Mouse (Mus musculus) neutrophil, adult 5-6 weeks (primary cell): ENCODE data around the gene Tk1. TPM values are rescaled to one million over a fixed set of nuclear protein-coding genes. Genes with fewer than 3 reads are reported as not detected.
A peak's percentile ranks its signal among the peaks of the same experiment; 100 is the strongest.
"Not testable (repeated sequence)": the region's sequence is repeated elsewhere in the genome, so short reads cannot be mapped to it uniquely, and the experiment has no call there.

Experiments
- ATAC-seq: fragments of 151-379, 151-347 bp; 2 replicates; pipeline ENCODE4 v1.8.0; 2017; ENCODE audit warnings: mild to moderate bottlenecking, moderate TSS enrichment; ENCODE audit not compliant: insufficient number of reproducible peaks, poor library complexity, low FRiP score, severe bottlenecking; ENCODE audit errors: extremely low read depth
- total RNA-seq: library from RNA; stranded (forward); fragments of 200-1000 nt; gene quantifications from 2 replicates; pipeline ENCODE4 v1.2.3, GENCODE M21; 2017

Gene Tk1
- total RNA-seq, 1 experiment from 2014 or later = 9.0 TPM

- ATAC-seq = peak; percentile 54
Measured at GRCm38 (mm10) chr11:117799174-117799573, 26.7 kb downstream of the Tk1 start.

- ATAC-seq = peak; percentile 30
Measured at GRCm38 (mm10) chr11:117798160-117798541, 27.7 kb downstream of the Tk1 start.

- ATAC-seq = no peak
Measured at GRCm38 (mm10) chr11:117797511-117798159, 28.3 kb downstream of the Tk1 start, which contains the start of gene 6030468B19Rik. Gene 6030468B19Rik (plus strand): TSS chr11:117797660.

- no peak for ATAC-seq
Measured at GRCm38 (mm10) chr11:117796954-117797353, 28.9 kb downstream of the Tk1 start.

- no peak for ATAC-seq
Measured at GRCm38 (mm10) chr11:117794035-117794551, 31.8 kb downstream of the Tk1 start.

GRCm38 (mm10) chr11:117792281-117792888 lies 33.5 kb downstream of the Tk1 start:
- peak; percentile 86 for ATAC-seq

- ATAC-seq = no peak
Measured at GRCm38 (mm10) chr11:117791441-117791761, 34.5 kb downstream of the Tk1 start.

GRCm38 (mm10) chr11:117790703-117791440 lies 35.0 kb downstream of the Tk1 start:
- 0 out of 2 replicates have a peak, but pooled peaks have one; percentile 6 for ATAC-seq

- ATAC-seq = peak; percentile 45
Measured at GRCm38 (mm10) chr11:117790286-117790685, 35.6 kb downstream of the Tk1 start.

- not testable (repeated sequence) for ATAC-seq
Measured at GRCm38 (mm10) chr11:117788481-117788880, 37.4 kb downstream of the Tk1 start.

GRCm38 (mm10) chr11:117786294-117786693 lies 39.6 kb downstream of the Tk1 start:
- ATAC-seq = peak; percentile 56

- ATAC-seq = no peak
Measured at GRCm38 (mm10) chr11:117783683-117784309, 42.1 kb downstream of the Tk1 start.

GRCm38 (mm10) chr11:117783089-117783488 lies 42.8 kb downstream of the Tk1 start:
- peak; percentile 6; the same call in 1 of the 2 replicates for ATAC-seq

- no peak for ATAC-seq
Measured at GRCm38 (mm10) chr11:117782705-117783034, 43.2 kb downstream of the Tk1 start.

GRCm38 (mm10) chr11:117781993-117782704 lies 43.7 kb downstream of the Tk1 start, which contains the start of the genes Tmc8 and Tmc6:
Gene Tmc8 (plus strand): TSS chr11:117782076.
Gene Tmc6 (minus strand): TSS chr11:117782198.
- peak; percentile 13 for ATAC-seq

GRCm38 (mm10) chr11:117781199-117781821 lies 44.6 kb downstream of the Tk1 start:
- peak; percentile 14 for ATAC-seq

- peak; percentile 64 for ATAC-seq
Measured at GRCm38 (mm10) chr11:117780582-117781111, 45.2 kb downstream of the Tk1 start.

GRCm38 (mm10) chr11:117780199-117780515 lies 45.7 kb downstream of the Tk1 start:
- ATAC-seq = no peak
